Mouse (Mus musculus): Measurements from ENCODE around the gene Cdc42ep1.

DNA sequence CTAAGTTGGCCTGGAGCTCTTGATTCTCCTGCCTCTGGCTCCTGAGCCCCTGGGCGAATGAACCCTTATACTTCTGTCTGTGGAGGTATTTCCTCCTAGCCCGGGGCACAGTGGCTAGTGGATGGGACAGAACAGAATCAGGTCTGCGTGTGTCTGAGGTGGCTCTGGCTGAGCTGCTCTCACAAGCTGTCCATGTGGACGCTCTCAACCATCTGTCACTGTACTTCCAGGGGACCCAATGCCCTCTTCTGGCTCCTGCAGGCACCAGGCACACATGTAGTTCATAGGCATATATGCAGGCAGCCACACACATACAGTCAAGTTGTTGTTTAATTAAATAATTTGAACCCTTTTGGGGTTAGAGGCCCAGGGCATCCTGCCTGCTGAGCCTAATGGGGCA is 16.9 kb downstream of the Cdc42ep1 start:
- TF ChIP-seq GATA1 (IDR thresholded peaks at IDR 0.05; ENCODE audit: low read length) (no peak), TAL1 (IDR thresholded peaks at IDR 0.05; ENCODE audit: low read length) (no peak)
